Mouse (Mus musculus): Measurements from ENCODE around the gene Fam168a.

DNA sequence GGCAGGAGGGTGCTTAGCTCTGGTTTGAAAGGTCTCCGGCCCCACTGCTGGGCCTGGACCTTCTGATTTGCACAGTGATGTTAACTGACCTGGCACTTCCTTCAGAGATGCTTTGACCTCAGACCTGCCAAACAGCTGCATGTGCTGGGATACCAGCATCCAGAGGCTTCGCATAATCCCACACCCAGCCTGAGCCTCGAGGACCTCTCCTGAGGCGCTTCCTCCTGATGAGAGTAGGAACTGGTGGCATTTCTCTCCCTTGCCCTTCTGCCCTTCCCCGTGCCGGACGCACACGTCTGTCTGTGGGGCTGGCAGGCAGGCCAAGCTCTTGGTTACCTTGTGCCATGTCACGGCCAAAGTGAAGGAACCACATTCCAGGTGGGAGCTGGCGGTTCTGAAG lies 130.2 kb downstream of the Fam168a start:
- TF ChIP-seq CTCF (IDR thresholded peaks at IDR 0.05; ENCODE audit: borderline replicate concordance, insufficient read depth, low read depth, low read length), result no peak
- TF ChIP-seq POLR2A (IDR thresholded peaks at IDR 0.05; ENCODE audit: borderline replicate concordance, insufficient read depth, low read length), result no peak

Measured in cerebellum, adult 2 months (tissue).